Mouse (Mus musculus) midbrain, embryonic 13.5 days (tissue): ENCODE results near the gene Ubac2. TPM values are rescaled to one million over a fixed set of nuclear protein-coding genes. Genes with fewer than 3 reads are reported as not detected.

ENCODE experiments used
- ATAC-seq: fragments of 200-750 bp; cut with Nextera tagmentation; 2 replicates; pipeline ENCODE4 v1.8.0; 2017; ENCODE audit warnings: mild to moderate bottlenecking, moderate TSS enrichment, moderate library complexity
- H3K27ac ChIP-seq: fragments of 300-500 bp; sonication (generic); 2 replicates; pipeline ENCODE4 v1.5.1; 2015; ENCODE audit warnings: inconsistent platforms, mild to moderate bottlenecking, moderate library complexity
- H3K27me3 ChIP-seq: fragments of 300-500 bp; sonication (generic); 2 replicates; pipeline ENCODE4 v1.6.1; 2015; ENCODE audit warnings: mild to moderate bottlenecking, inconsistent platforms
- H3K36me3 ChIP-seq: fragments of 300-500 bp; sonication (generic); 2 replicates; pipeline ENCODE4 v1.6.1; 2015; ENCODE audit warnings: mild to moderate bottlenecking, inconsistent platforms
- H3K4me1 ChIP-seq: fragments of 300-500 bp; sonication (generic); replicated peaks from 2 replicates; pipeline ENCODE4 v1.6.1; 2015; ENCODE audit warnings: inconsistent platforms
- H3K4me2 ChIP-seq: fragments of 300-500 bp; sonication (generic); replicated peaks from 2 replicates; pipeline ENCODE4 v1.6.1; 2015; ENCODE audit warnings: moderate library complexity, mild to moderate bottlenecking, inconsistent platforms
- H3K4me3 ChIP-seq: fragments of 300-500 bp; sonication (generic); replicated peaks from 2 replicates; pipeline ENCODE4 v1.5.1; 2015; ENCODE audit warnings: mild to moderate bottlenecking, inconsistent platforms
- H3K9ac ChIP-seq: fragments of 300-500 bp; sonication (generic); replicated peaks from 2 replicates; pipeline ENCODE4 v1.6.1; 2015; ENCODE audit warnings: mild to moderate bottlenecking, inconsistent platforms
- H3K9me3 ChIP-seq: fragments of 300-500 bp; sonication (generic); 2 replicates; pipeline ENCODE4 v1.6.1; 2016; ENCODE audit warnings: mild to moderate bottlenecking, inconsistent platforms
- WGBS: fragments of 180-500 bp; shearing (Covaris S2); methylation state at CpG from one replicate; pipeline ENCODE4 v1.1.7; 2015; 5-methylcytosine and 5-hydroxymethylcytosine counted together
- polyA plus RNA-seq: library from polyadenylated mRNA; unstranded; fragments of >200 nt; fragmentation: Nextera tagmentation; extraction: Ambion mirVana; gene quantifications from 2 replicates; pipeline ENCODE4 v1.2.1, GENCODE M21; 2015

Ubac2 gene
- polyA plus RNA-seq, 1 experiment from 2014 or later: 51.2 TPM

DNA sequence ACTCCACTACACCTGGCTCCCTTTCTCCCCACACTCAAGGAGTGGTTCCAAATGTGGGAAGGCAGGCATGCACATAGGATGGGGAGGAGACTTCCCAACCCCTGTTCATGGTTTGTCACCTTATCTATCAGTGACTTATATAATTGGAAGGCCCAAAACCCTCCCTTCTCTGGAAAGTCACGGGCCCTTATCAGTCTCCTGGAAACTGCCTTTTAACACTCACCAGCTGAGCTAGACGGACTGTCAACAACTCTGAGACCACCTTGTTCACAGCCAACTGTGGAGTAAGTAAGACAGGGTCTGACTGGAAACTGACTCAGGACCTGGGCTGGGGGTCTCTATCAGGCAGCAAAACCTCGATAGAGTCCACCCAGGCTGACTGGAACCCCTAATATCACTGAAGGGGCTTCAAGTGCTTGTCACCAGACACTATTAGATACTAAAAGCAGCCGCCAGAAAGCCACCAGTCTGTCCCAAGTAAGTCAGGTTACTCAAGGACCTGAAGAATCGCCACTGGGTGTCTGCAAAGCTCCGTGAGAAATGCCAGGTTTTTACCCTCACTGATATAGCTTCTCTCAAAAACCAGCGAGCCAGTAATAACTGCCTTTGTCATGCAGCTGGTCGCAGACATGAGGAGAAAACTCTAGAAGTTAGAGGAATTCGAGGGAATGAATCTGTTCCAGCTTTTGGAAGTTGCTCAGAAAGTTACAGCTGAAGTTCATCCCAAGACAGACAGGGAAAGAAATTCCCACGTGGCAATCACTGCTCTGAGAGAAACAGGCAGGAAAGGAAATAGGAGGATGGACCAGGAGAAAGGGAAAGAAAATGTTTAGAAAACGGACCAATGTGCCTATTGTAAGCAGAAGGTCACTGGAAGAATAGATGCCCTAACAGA is 190.6 kb downstream of the Ubac2 start:
- no peak overlapping the region for H3K9ac ChIP-seq
- no peak for ATAC-seq
- H3K4me2 ChIP-seq: no peak overlapping the region
- H3K4me1 ChIP-seq: no peaks in the 10 kb centered on the region
- H3K9me3 ChIP-seq: no peaks in the 10 kb centered on the region
- no peaks in the 10 kb centered on the region for H3K27me3 ChIP-seq
- H3K27ac ChIP-seq: no peak overlapping the region
- WGBS: 68% methylated on average over 11 of the region's 11 CpGs
- no peaks in the 10 kb centered on the region for H3K36me3 ChIP-seq
- H3K4me3 ChIP-seq: no peak overlapping the region

DNA sequence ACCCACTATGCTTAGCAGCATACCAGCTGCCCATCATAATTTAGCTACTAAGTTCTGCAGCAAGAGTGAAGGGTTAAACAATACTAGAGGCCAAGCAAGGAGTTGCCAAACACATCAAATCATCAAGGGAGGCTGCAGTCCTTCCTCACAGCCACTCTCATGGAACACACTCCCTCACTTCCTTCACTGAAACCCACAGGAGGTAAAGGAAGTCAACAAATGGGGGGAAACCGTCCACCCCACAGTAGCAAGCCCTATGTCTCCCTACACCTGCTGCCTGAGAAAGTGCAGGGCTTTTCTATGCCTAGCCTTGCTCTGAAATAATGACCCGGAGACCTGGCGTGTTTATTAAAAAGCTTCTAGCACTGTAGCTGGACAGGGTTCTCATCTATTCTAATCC is 191.5 kb downstream of the Ubac2 start:
- no peak for ATAC-seq

More for the DNA sequence above, 191.5 kb downstream of the Ubac2 start:
- WGBS: 85% methylated on average over 3 of the region's 3 CpGs
- Histone ChIP-seq H3K27ac (no peak overlapping the region), H3K4me3 (no peak overlapping the region), H3K36me3 (no peaks in the 10 kb centered on the region), H3K4me1 (no peaks in the 10 kb centered on the region), H3K4me2 (no peak overlapping the region), H3K9me3 (no peaks in the 10 kb centered on the region), H3K27me3 (no peaks in the 10 kb centered on the region), H3K9ac (no peak overlapping the region)

Other genes with a start within 250 kb of the Ubac2 start
- 5.1 and 5.5 TPM in 2 replicates for gene Dock9, start 80.8 kb upstream of the Ubac2 start, polyA plus RNA-seq
- 0.24 TPM in 1 of 2 replicates, not detected in the other for gene Gpr18, start 37.2 kb downstream of the Ubac2 start, polyA plus RNA-seq
- 0.72 and 1.2 TPM in 2 replicates for gene Gpr183, start 86.6 kb downstream of the Ubac2 start, polyA plus RNA-seq
- not detected in 2 replicates for gene Timm8a2, start 156.1 kb downstream of the Ubac2 start, polyA plus RNA-seq
- 105 and 111 TPM in 2 replicates for gene Tm9sf2, start 228.4 kb downstream of the Ubac2 start, polyA plus RNA-seq